Mouse (Mus musculus): ENCODE measurements around the gene Fam83f.

DNA sequence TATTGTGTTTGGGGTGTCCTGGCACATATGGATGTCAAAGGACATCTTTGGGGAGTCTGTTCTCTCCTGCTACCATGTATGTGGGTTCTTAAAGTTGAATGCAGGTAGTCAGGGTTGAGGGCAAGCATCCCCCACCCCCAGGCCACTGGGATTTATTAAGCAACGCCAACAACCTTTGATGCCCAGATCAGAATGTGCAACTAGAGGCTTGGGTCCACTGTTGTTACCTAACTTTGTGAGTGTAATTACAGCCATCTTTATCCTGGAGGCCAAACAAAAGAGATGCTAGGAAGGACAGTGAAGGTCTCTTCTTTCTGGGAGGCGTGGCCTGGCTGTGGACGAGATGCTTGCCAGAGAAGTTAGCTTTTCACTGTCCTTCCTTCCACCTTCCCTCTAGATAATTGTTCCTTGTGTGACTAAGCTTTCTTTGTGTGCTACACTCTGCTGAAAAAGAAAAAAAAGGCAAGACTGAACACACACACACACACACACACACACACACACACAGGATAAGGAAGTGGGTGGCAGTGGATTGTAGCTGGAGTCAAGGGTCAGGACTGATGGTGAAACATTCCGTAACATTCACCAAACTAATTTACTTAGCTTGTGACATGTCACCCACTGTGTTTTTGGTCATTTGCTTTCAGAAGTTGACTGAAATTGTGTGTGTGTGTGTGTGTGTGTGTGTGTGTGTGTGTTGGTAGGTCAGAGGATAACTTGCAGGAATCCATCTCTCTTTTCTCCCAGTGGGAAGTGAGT is 1.9 kb downstream of the Fam83f start:
- TF ChIP-seq EP300 (IDR thresholded peaks at IDR 0.05; ENCODE audit: low read depth) (no peak), CTCF (IDR thresholded peaks at IDR 0.05; ENCODE audit: low read depth) (no peak)
